Mouse (Mus musculus): Measurements from ENCODE around the gene Olfr1085. TPM values are rescaled to one million over a fixed set of nuclear protein-coding genes. Genes with fewer than 3 reads are reported as not detected.

Olfr1085 gene
- polyA plus RNA-seq (2014; fragmentation: Illumina TruSeq; extraction: RNeasy Lipid Tissue Mini Kit (QIAGEN cat#74804); ENCODE audit: low read depth, low replicate concordance), result not detected

GRCm38 (mm10) chr2:86661919-86662318, at the start of gene Olfr1085:
Olfr1085 (minus strand) TSS chr2:86662019.

GRCm38 (mm10) chr2:86698295-86698694, 36.5 kb upstream of the Olfr1085 start, which contains the start of gene Olfr1087:
Olfr1087 (minus strand) TSS chr2:86698395.

GRCm38 (mm10) chr2:86679992-86680391, 18.2 kb upstream of the Olfr1085 start, which contains the start of gene Olfr1086:
Olfr1086 (minus strand) TSS chr2:86680092.

GRCm38 (mm10) chr2:86639625-86640024, 22.2 kb downstream of the Olfr1085 start, which contains the start of gene Olfr1084:
Olfr1084 (minus strand) TSS chr2:86639725.

Other genes starting within 250 kb of the Olfr1085 start
- not detected for gene Olfr1061, start 248.0 kb downstream of the Olfr1085 start, polyA plus RNA-seq (2014; fragmentation: Illumina TruSeq; extraction: RNeasy Lipid Tissue Mini Kit (QIAGEN cat#74804); ENCODE audit: low read depth, low replicate concordance)
- not detected for gene Olfr1062, start 235.3 kb downstream of the Olfr1085 start, polyA plus RNA-seq (2014; fragmentation: Illumina TruSeq; extraction: RNeasy Lipid Tissue Mini Kit (QIAGEN cat#74804); ENCODE audit: low read depth, low replicate concordance)
- not detected for gene Olfr1065, start 211.4 kb downstream of the Olfr1085 start, polyA plus RNA-seq (2014; fragmentation: Illumina TruSeq; extraction: RNeasy Lipid Tissue Mini Kit (QIAGEN cat#74804); ENCODE audit: low read depth, low replicate concordance)
- gene Olfr1066, start 205.8 kb downstream of the Olfr1085 start, polyA plus RNA-seq (2014; fragmentation: Illumina TruSeq; extraction: RNeasy Lipid Tissue Mini Kit (QIAGEN cat#74804); ENCODE audit: low read depth, low replicate concordance), result not detected
- not detected for gene Olfr228, start 174.6 kb downstream of the Olfr1085 start, polyA plus RNA-seq (2014; fragmentation: Illumina TruSeq; extraction: RNeasy Lipid Tissue Mini Kit (QIAGEN cat#74804); ENCODE audit: low read depth, low replicate concordance)
- not detected for gene Olfr1076, start 153.6 kb downstream of the Olfr1085 start, polyA plus RNA-seq (2014; fragmentation: Illumina TruSeq; extraction: RNeasy Lipid Tissue Mini Kit (QIAGEN cat#74804); ENCODE audit: low read depth, low replicate concordance)
- gene Olfr1079, start 119.5 kb downstream of the Olfr1085 start, polyA plus RNA-seq (2014; fragmentation: Illumina TruSeq; extraction: RNeasy Lipid Tissue Mini Kit (QIAGEN cat#74804); ENCODE audit: low read depth, low replicate concordance), result not detected
- gene Olfr1080, start 103.8 kb downstream of the Olfr1085 start, polyA plus RNA-seq (2014; fragmentation: Illumina TruSeq; extraction: RNeasy Lipid Tissue Mini Kit (QIAGEN cat#74804); ENCODE audit: low read depth, low replicate concordance), result not detected
- not detected for gene Olfr1082, start 63.1 kb downstream of the Olfr1085 start, polyA plus RNA-seq (2014; fragmentation: Illumina TruSeq; extraction: RNeasy Lipid Tissue Mini Kit (QIAGEN cat#74804); ENCODE audit: low read depth, low replicate concordance)
- not detected for gene Olfr1084, start 22.3 kb downstream of the Olfr1085 start, polyA plus RNA-seq (2014; fragmentation: Illumina TruSeq; extraction: RNeasy Lipid Tissue Mini Kit (QIAGEN cat#74804); ENCODE audit: low read depth, low replicate concordance)
- not detected for gene Olfr1086, start 18.1 kb upstream of the Olfr1085 start, polyA plus RNA-seq (2014; fragmentation: Illumina TruSeq; extraction: RNeasy Lipid Tissue Mini Kit (QIAGEN cat#74804); ENCODE audit: low read depth, low replicate concordance)
- gene Olfr1087, start 36.4 kb upstream of the Olfr1085 start, polyA plus RNA-seq (2014; fragmentation: Illumina TruSeq; extraction: RNeasy Lipid Tissue Mini Kit (QIAGEN cat#74804); ENCODE audit: low read depth, low replicate concordance), result not detected
- gene Olfr1089, start 71.7 kb upstream of the Olfr1085 start, polyA plus RNA-seq (2014; fragmentation: Illumina TruSeq; extraction: RNeasy Lipid Tissue Mini Kit (QIAGEN cat#74804); ENCODE audit: low read depth, low replicate concordance), result not detected
- not detected for gene Olfr1090, start 97.0 kb upstream of the Olfr1085 start, polyA plus RNA-seq (2014; fragmentation: Illumina TruSeq; extraction: RNeasy Lipid Tissue Mini Kit (QIAGEN cat#74804); ENCODE audit: low read depth, low replicate concordance)
- gene Olfr1093, start 120.5 kb upstream of the Olfr1085 start, polyA plus RNA-seq (2014; fragmentation: Illumina TruSeq; extraction: RNeasy Lipid Tissue Mini Kit (QIAGEN cat#74804); ENCODE audit: low read depth, low replicate concordance), result not detected
- gene Olfr141, start 148.0 kb upstream of the Olfr1085 start, polyA plus RNA-seq (2014; fragmentation: Illumina TruSeq; extraction: RNeasy Lipid Tissue Mini Kit (QIAGEN cat#74804); ENCODE audit: low read depth, low replicate concordance), result not detected
- gene Olfr1094, start 162.6 kb upstream of the Olfr1085 start, polyA plus RNA-seq (2014; fragmentation: Illumina TruSeq; extraction: RNeasy Lipid Tissue Mini Kit (QIAGEN cat#74804); ENCODE audit: low read depth, low replicate concordance), result not detected
- gene Olfr1095, start 189.7 kb upstream of the Olfr1085 start, polyA plus RNA-seq (2014; fragmentation: Illumina TruSeq; extraction: RNeasy Lipid Tissue Mini Kit (QIAGEN cat#74804); ENCODE audit: low read depth, low replicate concordance), result not detected
- gene Gm13723, start 212.8 kb upstream of the Olfr1085 start, polyA plus RNA-seq (2014; fragmentation: Illumina TruSeq; extraction: RNeasy Lipid Tissue Mini Kit (QIAGEN cat#74804); ENCODE audit: low read depth, low replicate concordance), result not detected
- not detected for gene Olfr1097, start 230.2 kb upstream of the Olfr1085 start, polyA plus RNA-seq (2014; fragmentation: Illumina TruSeq; extraction: RNeasy Lipid Tissue Mini Kit (QIAGEN cat#74804); ENCODE audit: low read depth, low replicate concordance)

Data from heart, adult 10 weeks (tissue).